In genomic region chr4:135495810-135496209, GRCm38 (mm10) we compare ENCODE assay signal across 8 mouse cellular contexts. TPM values are rescaled to one million over a fixed set of nuclear protein-coding genes. Genes with fewer than 3 reads are reported as not detected.
DNase-seq lines count a peak whose midpoint lies in the region; ATAC-seq and TF ChIP-seq lines count a peak whose summit lies in the region.

No protein-coding gene starts in this region.

- no peak for TF ChIP-seq CTCF in hindbrain, postnatal 0 days (IDR thresholded peaks at IDR 0.05; ENCODE audit: low read depth)

- peak overlapping the region; percentile 91; the same call in 1 of the 2 replicates for H3K4me3 ChIP-seq in forebrain, embryonic 15.5 days
- peak overlapping the region; percentile 71; the same call in 1 of the 2 replicates for H3K4me3 ChIP-seq in hindbrain, postnatal 0 days (ENCODE audit: low read length)
- H3K4me3 ChIP-seq in liver, embryonic 12.5 days: 0 out of 2 replicates have a peak overlapping the region, but pooled peaks have one; percentile 6

- peaks cover 17% of the 10 kb centered on the region for H3K4me1 ChIP-seq in forebrain, embryonic 15.5 days
- 0 out of 2 replicates have a peak, but pooled peaks cover 4% of the 10 kb centered on the region for H3K4me1 ChIP-seq in hindbrain, postnatal 0 days (ENCODE audit: insufficient read depth, low read length)
- peaks cover 44% of the 10 kb centered on the region for H3K4me1 ChIP-seq in liver, embryonic 12.5 days

- H3K27me3 ChIP-seq in forebrain, embryonic 15.5 days: peaks cover 4% of the 10 kb centered on the region; the same call in 1 of the 2 replicates
- H3K27me3 ChIP-seq in hindbrain, postnatal 0 days (ENCODE audit: insufficient read depth, low read length): no peaks in the 10 kb centered on the region
- no peaks in the 10 kb centered on the region for H3K27me3 ChIP-seq in liver, embryonic 12.5 days (replicated peaks)

- H3K9ac ChIP-seq in forebrain, embryonic 15.5 days (replicated peaks): no peak overlapping the region
- 0 out of 2 replicates have a peak overlapping the region, but pooled peaks have one; percentile 0 for H3K9ac ChIP-seq in hindbrain, postnatal 0 days (replicated peaks; ENCODE audit: low read length)
- no peak overlapping the region for H3K9ac ChIP-seq in liver, embryonic 12.5 days

- H3K9me3 ChIP-seq in forebrain, embryonic 15.5 days: no peaks in the 10 kb centered on the region
- no peaks in the 10 kb centered on the region for H3K9me3 ChIP-seq in hindbrain, postnatal 0 days (ENCODE audit: low read length)
- peaks cover 6% of the 10 kb centered on the region for H3K9me3 ChIP-seq in liver, embryonic 12.5 days (replicated peaks)

- peak overlapping the region; percentile 98 for H3K4me2 ChIP-seq in forebrain, embryonic 15.5 days (replicated peaks)
- peak overlapping the region; percentile 81 for H3K4me2 ChIP-seq in hindbrain, postnatal 0 days (ENCODE audit: low read depth, low read length)
- H3K4me2 ChIP-seq in liver, embryonic 12.5 days: peak overlapping the region; percentile 87

- peak; percentile 27 to 28 for DNase-seq in cerebellum, adult 18-20 months
- peak; percentile 63 for DNase-seq in adrenal gland, postnatal 25 days
- DNase-seq in hindbrain, postnatal 0 days (ENCODE audit: low spot score): peak; percentile 71
- DNase-seq in neural tube, embryonic 10.5 days (ENCODE audit: extremely low spot score, low spot score): peak; percentile 64
- DNase-seq in frontal cortex, postnatal 25 days (ENCODE audit: low spot score in 2 of 2): no peak

- H3K27ac ChIP-seq in forebrain, embryonic 15.5 days (replicated peaks): no peak overlapping the region
- H3K27ac ChIP-seq in hindbrain, postnatal 0 days: no peak overlapping the region
- H3K27ac ChIP-seq in liver, embryonic 12.5 days: no peak overlapping the region

- 11% methylated on average over 18 of the region's 18 CpGs for WGBS in forebrain, embryonic 15.5 days
- 14% methylated on average over 18 of the region's 18 CpGs for WGBS in hindbrain, postnatal 0 days
- 42% methylated on average over 18 of the region's 18 CpGs for WGBS in liver, embryonic 12.5 days (ENCODE audit: insufficient replicate concordance)

- no peaks in the 10 kb centered on the region for H3K36me3 ChIP-seq in forebrain, embryonic 15.5 days
- peaks cover under 1% of the 10 kb centered on the region; the same call in 1 of the 2 replicates for H3K36me3 ChIP-seq in hindbrain, postnatal 0 days (ENCODE audit: insufficient read depth, low read length)
- peaks cover 3% of the 10 kb centered on the region for H3K36me3 ChIP-seq in liver, embryonic 12.5 days

- ATAC-seq in cerebellum, adult (ENCODE audit: insufficient number of reproducible peaks, low FRiP score, low TSS enrichment): no peak
- no peak for ATAC-seq in forebrain, embryonic 15.5 days (replicated peaks)
- ATAC-seq in hindbrain, postnatal 0 days: no peak
- ATAC-seq in liver, embryonic 12.5 days: no peak

RNA-seq across cellular contexts. Expression of gene Nipal3, which starts 1.0 kb away (rescaled TPM):
- 12.7 and 26.6 TPM in 2 replicates for total RNA-seq in adrenal gland, postnatal 25 days (2021)
- 4.3 and 6.6 TPM in 2 replicates for polyA plus RNA-seq in forebrain, embryonic 15.5 days (2015; fragmentation: Nextera tagmentation; extraction: Ambion mirVana)
- total RNA-seq in hindbrain, postnatal 0 days (2014; rRNA removed): 97.3 and 122 TPM in 2 replicates
- polyA plus RNA-seq in hindbrain, postnatal 0 days (2015; fragmentation: Nextera tagmentation; extraction: Ambion mirVana): 8.5 and 9.4 TPM in 2 replicates
- 2.8 and 3.6 TPM in 2 replicates for polyA plus RNA-seq in liver, embryonic 12.5 days (2016; fragmentation: Nextera tagmentation; extraction: Ambion mirVana)

RNA-seq across cellular contexts. Expression of gene Stpg1, which starts 1.2 kb away (rescaled TPM):
- total RNA-seq in adrenal gland, postnatal 25 days (2021): 0.91 TPM in 1 of 2 replicates, not detected in the other
- 0.18 TPM in 1 of 2 replicates, not detected in the other for polyA plus RNA-seq in forebrain, embryonic 15.5 days (2015; fragmentation: Nextera tagmentation; extraction: Ambion mirVana)
- 0.42 and 0.79 TPM in 2 replicates for total RNA-seq in hindbrain, postnatal 0 days (2014; rRNA removed)
- polyA plus RNA-seq in hindbrain, postnatal 0 days (2015; fragmentation: Nextera tagmentation; extraction: Ambion mirVana): 0.29 and 0.71 TPM in 2 replicates
- 0.14 TPM in 1 of 2 replicates, not detected in the other for polyA plus RNA-seq in liver, embryonic 12.5 days (2016; fragmentation: Nextera tagmentation; extraction: Ambion mirVana)

Comparison
In these comparisons a context has a peak if more than half of its experiments do, and no peak if none do; other contexts are left out.
1. DNase-seq: peak in cerebellum, adult 18-20 months (2 of 2), adrenal gland, postnatal 25 days (single experiment), hindbrain, postnatal 0 days (single experiment) and neural tube, embryonic 10.5 days (single experiment); none in frontal cortex, postnatal 25 days (0 of 2).
2. H3K4me3 ChIP-seq: peak in every context shown above with its lines; median percentile 91 in forebrain, embryonic 15.5 days; 71 in hindbrain, postnatal 0 days; 6 in liver, embryonic 12.5 days.
3. Peak in every context shown above with its lines, with median percentiles within 50 percentile points of each other: H3K4me2 ChIP-seq.